Mouse (Mus musculus): ENCODE data around the gene Pes1.

DNA sequence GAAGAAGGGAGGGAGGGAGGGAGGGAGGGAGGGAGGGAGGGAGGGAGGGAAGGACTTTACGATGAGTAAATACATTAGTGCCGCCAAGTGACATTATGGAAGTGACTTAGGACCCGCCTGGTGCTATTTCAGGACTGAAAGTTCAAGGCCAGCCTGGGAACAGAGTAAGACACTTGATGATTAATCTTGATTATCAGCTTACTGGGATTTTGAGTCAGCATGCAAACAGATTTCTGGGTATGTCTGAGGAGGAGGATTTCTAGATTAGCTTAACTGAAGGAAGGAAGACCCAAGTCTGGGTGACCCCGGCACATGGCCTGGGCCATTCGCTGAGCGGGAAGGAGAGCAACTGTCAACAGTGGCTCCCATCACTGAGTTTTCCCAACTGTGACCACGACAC lies 43.3 kb upstream of the Pes1 start:
- TF ChIP-seq CTCF (IDR thresholded peaks at IDR 0.05; ENCODE audit: low read depth) (no peak), EP300 (IDR thresholded peaks at IDR 0.05; ENCODE audit: low read depth) (no peak)

Data from heart, postnatal 0 days (tissue).